15 mouse cellular contexts compared by ENCODE assay signal in the genomic region with DNA sequence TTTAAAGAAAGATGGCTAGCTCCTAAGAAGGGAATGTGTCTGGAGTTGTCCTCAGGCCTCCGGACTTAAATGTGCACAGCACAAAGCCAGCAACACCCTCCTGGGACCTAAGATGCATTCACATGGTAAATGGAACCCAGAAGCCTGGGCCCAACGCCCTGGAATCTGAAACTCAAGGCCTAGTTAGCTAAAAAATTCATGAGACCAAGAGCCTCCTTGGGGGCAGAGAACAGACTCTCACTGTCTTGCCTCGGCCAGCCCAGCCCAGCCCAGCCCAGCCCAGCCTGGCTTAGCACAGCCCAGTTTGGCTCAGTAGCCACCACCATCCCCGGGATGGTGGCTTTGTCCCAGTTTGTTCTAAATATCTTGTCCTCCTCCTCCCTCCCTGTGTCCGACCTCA. TPM values are rescaled to one million over a fixed set of nuclear protein-coding genes. Genes with fewer than 3 reads are reported as not detected.
DNase-seq lines count a peak whose midpoint lies in the region; ATAC-seq and TF ChIP-seq lines count a peak whose summit lies in the region.
"Had no signal": no experiment of that assay in that cellular context is flagged by ENCODE, and none has a peak within 500 bp of the region (broad histone marks: within the 10 kb centered on the region; RNA-seq: fewer than 3 reads in every experiment).

No protein-coding gene starts in this region.

- no peaks in the 10 kb centered on the region for H3K9me3 ChIP-seq in limb, embryonic 14.5 days (ENCODE audit: control insufficient read depth, low read length)
- no peaks in the 10 kb centered on the region for H3K9me3 ChIP-seq in limb, embryonic 10.5 days (replicated peaks)
- H3K9me3 ChIP-seq in ES-Bruce4 (replicated peaks; ENCODE audit: control insufficient read depth, insufficient read depth, low read length, poor library complexity, severe bottlenecking): no peaks in the 10 kb centered on the region
- no peaks in the 10 kb centered on the region for H3K9me3 ChIP-seq in kidney, embryonic 14.5 days (ENCODE audit: control insufficient read depth, low read length)
- H3K9me3 ChIP-seq: hindbrain, embryonic 10.5 days had no signal

- ATAC-seq in limb, embryonic 14.5 days (ENCODE audit: low FRiP score, low read depth): no peak
- ATAC-seq in kidney, embryonic 14.5 days (ENCODE audit: low FRiP score, low TSS enrichment): no peak
- ATAC-seq: forebrain, embryonic 16.5 days; midbrain, embryonic 16.5 days had no signal

- TF ChIP-seq EP300 in ES-Bruce4 (IDR thresholded peaks at IDR 0.05; ENCODE audit: insufficient read depth, low read depth, low read length): no peak

- H3K9ac ChIP-seq in limb, embryonic 14.5 days (ENCODE audit: low read depth, low read length, severe bottlenecking): no peak overlapping the region
- peak overlapping the region; percentile 56 for H3K9ac ChIP-seq in ES-Bruce4 (ENCODE audit: low read depth, poor library complexity, severe bottlenecking)
- no peak overlapping the region for H3K9ac ChIP-seq in kidney, embryonic 14.5 days (ENCODE audit: low read depth, low read length)

- H3K4me2 ChIP-seq in limb, embryonic 14.5 days (replicated peaks; ENCODE audit: low read depth, low read length, severe bottlenecking): no peak overlapping the region
- no peak overlapping the region for H3K4me2 ChIP-seq in kidney, embryonic 14.5 days (replicated peaks; ENCODE audit: low read depth, low read length)

- H3K27ac ChIP-seq in limb, embryonic 14.5 days (replicated peaks; ENCODE audit: low read depth, low read length): no peak overlapping the region
- no peak overlapping the region for H3K27ac ChIP-seq in limb, embryonic 10.5 days
- peak overlapping the region; percentile 77 for H3K27ac ChIP-seq in ES-Bruce4 (ENCODE audit: insufficient read depth, low read length)
- no peak overlapping the region for H3K27ac ChIP-seq in kidney, embryonic 14.5 days (ENCODE audit: low read depth, low read length)
- H3K27ac ChIP-seq: hindbrain, embryonic 10.5 days had no signal

- H3K4me3 ChIP-seq in limb, embryonic 14.5 days (replicated peaks; ENCODE audit: low read length): no peak overlapping the region
- H3K4me3 ChIP-seq in limb, embryonic 10.5 days: no peak overlapping the region
- no peak overlapping the region for H3K4me3 ChIP-seq in ES-Bruce4 (ENCODE audit: low read depth, low read length)
- H3K4me3 ChIP-seq in kidney, embryonic 14.5 days (ENCODE audit: low read length): no peak overlapping the region
- H3K4me3 ChIP-seq: hindbrain, embryonic 10.5 days had no signal

- 61% methylated on average over 5 of the region's 5 CpGs for WGBS in limb, embryonic 14.5 days
- 60% methylated on average over 5 of the region's 5 CpGs for WGBS in limb, embryonic 10.5 days
- WGBS in kidney, embryonic 14.5 days: 56% methylated on average over 5 of the region's 5 CpGs

- intact Hi-C loops in gastrocnemius, postnatal 14 days (cut with DNase I; ENCODE audit: low total_unique reads): loop anchor here (10.0 kb wide), 1 partner anchor 149 kb away; no protein-coding TSS in a partner anchor

- H3K36me3 ChIP-seq in limb, embryonic 14.5 days (ENCODE audit: control insufficient read depth, insufficient read depth, low read length): no peaks in the 10 kb centered on the region
- H3K36me3 ChIP-seq in limb, embryonic 10.5 days: no peaks in the 10 kb centered on the region
- H3K36me3 ChIP-seq in ES-Bruce4 (ENCODE audit: control insufficient read depth, insufficient read depth, low read length, poor library complexity, severe bottlenecking): no peaks in the 10 kb centered on the region
- H3K36me3 ChIP-seq in kidney, embryonic 14.5 days (ENCODE audit: control insufficient read depth, insufficient read depth, low read length): no peaks in the 10 kb centered on the region
- H3K36me3 ChIP-seq: hindbrain, embryonic 10.5 days had no signal

- DNase-seq in limb, embryonic 14.5 days (ENCODE audit: low spot score): peak; percentile 15
- no peak for DNase-seq in limb, embryonic 10.5 days (ENCODE audit: low spot score)
- DNase-seq in R1 (ENCODE audit: low read depth, low spot score): peak; percentile 74
- DNase-seq in gastrocnemius, postnatal 14 days: peak; percentile 56
- no peak for DNase-seq in retina, postnatal 1 day
- DNase-seq: adrenal gland, postnatal 25 days; cerebellum, postnatal 14 days; kidney, postnatal 10 days; lung, adult 2 months had no signal

- no peak for TF ChIP-seq CTCF in ES-Bruce4 (IDR thresholded peaks at IDR 0.05; ENCODE audit: low read depth, low read length)

- no peak for TF ChIP-seq POLR2A in limb, embryonic 14.5 days (IDR thresholded peaks at IDR 0.05; ENCODE audit: borderline replicate concordance, extremely low read depth, insufficient read depth, insufficient read length)
- TF ChIP-seq POLR2A in ES-Bruce4 (IDR thresholded peaks at IDR 0.05; ENCODE audit: insufficient read depth, low read length): no peak

- no peaks in the 10 kb centered on the region for H3K4me1 ChIP-seq in limb, embryonic 14.5 days (ENCODE audit: control insufficient read depth, insufficient read depth, low read length)
- peaks cover 10% of the 10 kb centered on the region; the same call in 1 of the 2 replicates for H3K4me1 ChIP-seq in limb, embryonic 10.5 days
- H3K4me1 ChIP-seq in ES-Bruce4 (ENCODE audit: control insufficient read depth, insufficient read depth, low read length): peaks cover 4% of the 10 kb centered on the region
- no peaks in the 10 kb centered on the region for H3K4me1 ChIP-seq in kidney, embryonic 14.5 days (ENCODE audit: control insufficient read depth, insufficient read depth, low read length)

- peaks cover 17% of the 10 kb centered on the region for H3K27me3 ChIP-seq in limb, embryonic 14.5 days (ENCODE audit: control insufficient read depth, insufficient read depth, low read length)
- H3K27me3 ChIP-seq in limb, embryonic 10.5 days (ENCODE audit: low read depth, poor library complexity, severe bottlenecking): peaks cover 27% of the 10 kb centered on the region
- no peaks in the 10 kb centered on the region for H3K27me3 ChIP-seq in ES-Bruce4 (ENCODE audit: control insufficient read depth, insufficient read depth, low read length, poor library complexity, severe bottlenecking)
- H3K27me3 ChIP-seq in kidney, embryonic 14.5 days (ENCODE audit: control insufficient read depth, insufficient read depth, low read length): peaks cover 7% of the 10 kb centered on the region; the same call in 1 of the 2 replicates

RNA-seq across cellular contexts. Expression of gene Ap1m2, which starts 3.3 kb away (rescaled TPM):
- polyA plus RNA-seq in limb, embryonic 14.5 days (2012; rRNA removed): 12.8 and 16.3 TPM in 2 replicates
- 23.0 and 29.3 TPM in 2 replicates for polyA plus RNA-seq in limb, embryonic 14.5 days (2014; fragmentation: Nextera tagmentation; extraction: Ambion mirVana)
- polyA plus RNA-seq in limb, embryonic 10.5 days (2016; fragmentation: Nextera tagmentation; extraction: Ambion mirVana): 7.8 and 8.6 TPM in 2 replicates
- polyA plus RNA-seq in ES-Bruce4 (2011; ENCODE audit: insufficient read depth, insufficient read length, low read depth, missing spikeins): 83.3 and 87.8 TPM in 2 replicates
- total RNA-seq in gastrocnemius, postnatal 14 days (2021): not detected
- polyA plus RNA-seq in kidney, embryonic 14.5 days (2014; fragmentation: Nextera tagmentation; extraction: Ambion mirVana): 33.7 and 36.0 TPM in 2 replicates
- total RNA-seq: adrenal gland, postnatal 25 days; heart, adult 8-10 months had no signal

RNA-seq across cellular contexts. Expression of gene Slc44a2, which starts 5.1 kb away (rescaled TPM):
- 127 and 159 TPM in 2 replicates for polyA plus RNA-seq in limb, embryonic 14.5 days (2012; rRNA removed)
- polyA plus RNA-seq in limb, embryonic 14.5 days (2014; fragmentation: Nextera tagmentation; extraction: Ambion mirVana): 121 and 129 TPM in 2 replicates
- polyA plus RNA-seq in limb, embryonic 10.5 days (2016; fragmentation: Nextera tagmentation; extraction: Ambion mirVana): 68.5 and 81.1 TPM in 2 replicates
- 64.9 and 66.4 TPM in 2 replicates for polyA plus RNA-seq in ES-Bruce4 (2011; ENCODE audit: insufficient read depth, insufficient read length, low read depth, missing spikeins)
- 100 to 1,000 TPM; 104 to 117 TPM for total RNA-seq in gastrocnemius, postnatal 14 days (2021)
- 46.2 and 80.5 TPM in 2 replicates for polyA plus RNA-seq in kidney, embryonic 14.5 days (2014; fragmentation: Nextera tagmentation; extraction: Ambion mirVana)

RNA-seq across cellular contexts. Expression of gene Cdkn2d, which starts 24.2 kb away (rescaled TPM):
- polyA plus RNA-seq in limb, embryonic 14.5 days (2012; rRNA removed): 43.2 and 48.1 TPM in 2 replicates
- 51.1 and 56.0 TPM in 2 replicates for polyA plus RNA-seq in limb, embryonic 14.5 days (2014; fragmentation: Nextera tagmentation; extraction: Ambion mirVana)
- polyA plus RNA-seq in limb, embryonic 10.5 days (2016; fragmentation: Nextera tagmentation; extraction: Ambion mirVana): 32.7 and 38.0 TPM in 2 replicates
- 11.6 and 12.4 TPM in 2 replicates for polyA plus RNA-seq in ES-Bruce4 (2011; ENCODE audit: insufficient read depth, insufficient read length, low read depth, missing spikeins)
- total RNA-seq in gastrocnemius, postnatal 14 days (2021): 10 to 100 TPM; 12.0 to 13.2 TPM
- 45.3 and 56.2 TPM in 2 replicates for polyA plus RNA-seq in kidney, embryonic 14.5 days (2014; fragmentation: Nextera tagmentation; extraction: Ambion mirVana)

RNA-seq across cellular contexts. Expression of gene Kri1, which starts 27.7 kb away (rescaled TPM):
- polyA plus RNA-seq in limb, embryonic 14.5 days (2012; rRNA removed): 30.0 and 43.2 TPM in 2 replicates
- 13.7 and 14.5 TPM in 2 replicates for polyA plus RNA-seq in limb, embryonic 14.5 days (2014; fragmentation: Nextera tagmentation; extraction: Ambion mirVana)
- 18.9 and 19.1 TPM in 2 replicates for polyA plus RNA-seq in limb, embryonic 10.5 days (2016; fragmentation: Nextera tagmentation; extraction: Ambion mirVana)
- polyA plus RNA-seq in ES-Bruce4 (2011; ENCODE audit: insufficient read depth, insufficient read length, low read depth, missing spikeins): 35.9 and 41.7 TPM in 2 replicates
- 10 to 100 TPM; 10.5 to 11.9 TPM for total RNA-seq in gastrocnemius, postnatal 14 days (2021)
- 15.3 and 18.6 TPM in 2 replicates for polyA plus RNA-seq in kidney, embryonic 14.5 days (2014; fragmentation: Nextera tagmentation; extraction: Ambion mirVana)

RNA-seq across cellular contexts. Expression of gene Atg4d, which starts 50.3 kb away (rescaled TPM):
- polyA plus RNA-seq in limb, embryonic 14.5 days (2012; rRNA removed): 26.9 and 29.0 TPM in 2 replicates
- polyA plus RNA-seq in limb, embryonic 14.5 days (2014; fragmentation: Nextera tagmentation; extraction: Ambion mirVana): 31.6 and 35.8 TPM in 2 replicates
- polyA plus RNA-seq in limb, embryonic 10.5 days (2016; fragmentation: Nextera tagmentation; extraction: Ambion mirVana): 38.5 and 41.3 TPM in 2 replicates
- 18.8 and 22.3 TPM in 2 replicates for polyA plus RNA-seq in ES-Bruce4 (2011; ENCODE audit: insufficient read depth, insufficient read length, low read depth, missing spikeins)
- 10 to 100 TPM; 36.2 to 39.6 TPM for total RNA-seq in gastrocnemius, postnatal 14 days (2021)
- 35.5 and 43.7 TPM in 2 replicates for polyA plus RNA-seq in kidney, embryonic 14.5 days (2014; fragmentation: Nextera tagmentation; extraction: Ambion mirVana)

Comparison
In these comparisons a context has a peak if more than half of its experiments do, and no peak if none do; other contexts are left out.
1. DNase-seq: peak in limb, embryonic 14.5 days (single experiment), R1 (single experiment) and gastrocnemius, postnatal 14 days (single experiment); none in limb, embryonic 10.5 days (single experiment) and retina, postnatal 1 day (single experiment).